Mouse (Mus musculus): ENCODE data around the gene Tnni1.

GRCm38 (mm10) chr1:135787799-135788198 lies 8.6 kb downstream of the Tnni1 start:
- TF ChIP-seq POLR2A (IDR thresholded peaks at IDR 0.05; ENCODE audit: extremely low read depth, insufficient read depth, low read length), result no peak
- peak; percentile 66; the same call in 1 of the 2 replicates for TF ChIP-seq CTCF (IDR thresholded peaks at IDR 0.05; ENCODE audit: low read depth, low read length)
